Comparison of ENCODE assay signal across 18 mouse cellular contexts in the genomic region with DNA sequence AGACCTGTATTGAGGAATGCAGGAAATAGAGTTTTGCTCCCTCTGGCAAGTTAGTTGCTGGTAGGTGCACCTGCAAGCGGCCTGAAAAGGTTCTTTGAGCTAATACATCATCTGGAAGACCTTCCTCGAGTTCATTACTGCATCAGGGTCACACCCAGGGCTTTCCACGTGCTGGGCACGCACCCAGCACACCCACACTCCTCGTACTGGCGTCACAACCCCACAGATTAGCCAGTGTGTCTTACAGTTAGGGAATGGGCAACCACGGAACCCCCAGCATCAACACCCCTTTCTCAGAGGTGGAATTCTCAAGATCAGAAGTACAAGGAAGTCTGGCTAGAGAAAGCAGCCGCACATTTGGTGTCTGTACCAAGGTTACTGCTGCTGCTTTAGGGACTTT. TPM values are rescaled to one million over a fixed set of nuclear protein-coding genes. Genes with fewer than 3 reads are reported as not detected.
DNase-seq lines count a peak whose midpoint lies in the region; ATAC-seq and TF ChIP-seq lines count a peak whose summit lies in the region.
"Had no signal": no experiment of that assay in that cellular context is flagged by ENCODE, and none has a peak within 500 bp of the region (broad histone marks: within the 10 kb centered on the region; RNA-seq: fewer than 3 reads in every experiment).

No protein-coding gene starts in this region.

- no peak for TF ChIP-seq POLR2A in heart, adult 2 months (IDR thresholded peaks at IDR 0.05; ENCODE audit: insufficient read depth, low read depth, low read length)

- intact Hi-C loops in heart, adult 2 months (cut with DNase I) = loop anchor here (5.0 to 10.0 kb wide), 2 partner anchors 147 to 611 kb away; no protein-coding TSS in a partner anchor

- no peak for TF ChIP-seq CTCF in heart, adult 2 months (IDR thresholded peaks at IDR 0.05)

- no peak overlapping the region for H3K27ac ChIP-seq in heart, adult 2 months
- no peak overlapping the region for H3K27ac ChIP-seq in lung, embryonic 16.5 days (ENCODE audit: low read length)
- 0 out of 2 replicates have a peak overlapping the region, but pooled peaks have one; percentile 22 for H3K27ac ChIP-seq in intestine, embryonic 15.5 days
- H3K27ac ChIP-seq in stomach, embryonic 15.5 days = peak overlapping the region; percentile 60; the same call in 1 of the 2 replicates
- H3K27ac ChIP-seq: forebrain, embryonic 12.5 days; heart, embryonic 13.5 days; left cerebral cortex, adult 2 months; macrophage; neural tube, embryonic 15.5 days had no signal

- DNase-seq in heart, adult 11 months = peak; percentile 87
- no peak for DNase-seq in heart, adult 2 months
- no peak for DNase-seq in lung, postnatal 14 days
- DNase-seq in frontal cortex, postnatal 25 days (ENCODE audit: low spot score in 2 of 2) = no peak
- DNase-seq: adrenal gland, postnatal 25 days had no signal

- 0 out of 2 replicates have a peak, but pooled peaks have one; percentile 16 for ATAC-seq in lung, embryonic 16.5 days (ENCODE audit: low read depth)
- no peak for ATAC-seq in intestine, embryonic 15.5 days
- ATAC-seq in stomach, embryonic 15.5 days (ENCODE audit: insufficient read depth, low FRiP score, low read depth) = no peak
- ATAC-seq in monocyte, adult 5-6 weeks (replicated peaks; ENCODE audit: insufficient number of reproducible peaks, low FRiP score, low TSS enrichment, poor library complexity, severe bottlenecking) = no peak

- no peaks in the 10 kb centered on the region for H3K36me3 ChIP-seq in heart, adult 2 months (ENCODE audit: control insufficient read depth, insufficient read depth, low read length)
- H3K36me3 ChIP-seq in lung, embryonic 16.5 days (ENCODE audit: control insufficient read depth, insufficient read depth, low read length) = no peaks in the 10 kb centered on the region
- H3K36me3 ChIP-seq in intestine, embryonic 15.5 days = no peaks in the 10 kb centered on the region
- H3K36me3 ChIP-seq in stomach, embryonic 15.5 days = no peaks in the 10 kb centered on the region
- H3K36me3 ChIP-seq: forebrain, embryonic 12.5 days; neural tube, embryonic 15.5 days had no signal

- no peak overlapping the region for H3K4me2 ChIP-seq in lung, embryonic 16.5 days (ENCODE audit: low read depth, low read length)
- no peak overlapping the region for H3K4me2 ChIP-seq in intestine, embryonic 15.5 days (replicated peaks)
- H3K4me2 ChIP-seq in stomach, embryonic 15.5 days = no peak overlapping the region
- H3K4me2 ChIP-seq: forebrain, embryonic 12.5 days; lung, embryonic 14.5 days; neural tube, embryonic 15.5 days had no signal

- no peaks in the 10 kb centered on the region for H3K9me3 ChIP-seq in lung, embryonic 16.5 days (ENCODE audit: control insufficient read depth, low read length)
- H3K9me3 ChIP-seq in intestine, embryonic 15.5 days = no peaks in the 10 kb centered on the region
- H3K9me3 ChIP-seq in stomach, embryonic 15.5 days = no peaks in the 10 kb centered on the region
- H3K9me3 ChIP-seq: forebrain, embryonic 12.5 days; heart, embryonic 13.5 days; neural tube, embryonic 15.5 days had no signal

- H3K4me3 ChIP-seq in heart, adult 2 months = no peak overlapping the region
- no peak overlapping the region for H3K4me3 ChIP-seq in lung, embryonic 16.5 days (ENCODE audit: low read length)
- no peak overlapping the region for H3K4me3 ChIP-seq in intestine, embryonic 15.5 days (replicated peaks)
- H3K4me3 ChIP-seq in stomach, embryonic 15.5 days (replicated peaks) = no peak overlapping the region
- H3K4me3 ChIP-seq: forebrain, embryonic 12.5 days; heart, embryonic 13.5 days; left cerebral cortex, adult 2 months; neural tube, embryonic 15.5 days had no signal

- H3K27me3 ChIP-seq in heart, adult 2 months (ENCODE audit: control insufficient read depth, insufficient read depth, low read length) = no peaks in the 10 kb centered on the region
- no peaks in the 10 kb centered on the region for H3K27me3 ChIP-seq in lung, embryonic 16.5 days (ENCODE audit: control insufficient read depth, insufficient read depth, low read depth, low read length)
- no peaks in the 10 kb centered on the region for H3K27me3 ChIP-seq in intestine, embryonic 15.5 days (replicated peaks)
- H3K27me3 ChIP-seq in stomach, embryonic 15.5 days (replicated peaks) = no peaks in the 10 kb centered on the region
- H3K27me3 ChIP-seq: forebrain, embryonic 12.5 days; heart, embryonic 13.5 days; neural tube, embryonic 15.5 days had no signal

- H3K79me2 ChIP-seq in heart, adult 2 months (replicated peaks; ENCODE audit: control insufficient read depth, insufficient read depth, low read length) = no peaks in the 10 kb centered on the region

- no peak overlapping the region for H3K9ac ChIP-seq in heart, adult 2 months (ENCODE audit: low read depth, low read length)
- no peak overlapping the region for H3K9ac ChIP-seq in lung, embryonic 16.5 days (ENCODE audit: low read length)
- H3K9ac ChIP-seq in intestine, embryonic 15.5 days = no peak overlapping the region
- H3K9ac ChIP-seq in stomach, embryonic 15.5 days = no peak overlapping the region
- H3K9ac ChIP-seq: forebrain, embryonic 12.5 days; heart, embryonic 13.5 days; lung, embryonic 14.5 days; neural tube, embryonic 15.5 days had no signal

- no peaks in the 10 kb centered on the region for H3K4me1 ChIP-seq in heart, adult 2 months (ENCODE audit: control insufficient read depth, insufficient read depth, low read length)
- H3K4me1 ChIP-seq in lung, embryonic 16.5 days (replicated peaks; ENCODE audit: control insufficient read depth, insufficient read depth, low read length) = no peaks in the 10 kb centered on the region; the same call in 1 of the 2 replicates
- no peaks in the 10 kb centered on the region for H3K4me1 ChIP-seq in intestine, embryonic 15.5 days (replicated peaks)
- H3K4me1 ChIP-seq in stomach, embryonic 15.5 days = peaks cover 7% of the 10 kb centered on the region; the same call in 1 of the 2 replicates
- H3K4me1 ChIP-seq: forebrain, embryonic 12.5 days had no signal

- no peak for TF ChIP-seq EP300 in heart, adult 2 months (IDR thresholded peaks at IDR 0.05; ENCODE audit: insufficient read depth, low read depth, low read length)

- WGBS in heart, adult 2 months = 87% methylated on average over 8 of the region's 8 CpGs
- WGBS in lung, embryonic 16.5 days = 82% methylated on average over 8 of the region's 8 CpGs
- 76% methylated on average over 8 of the region's 8 CpGs for WGBS in intestine, embryonic 15.5 days
- 75% methylated on average over 8 of the region's 8 CpGs for WGBS in stomach, embryonic 15.5 days

RNA-seq across cellular contexts. Expression of gene Slc3a1, which starts 3.9 kb away (rescaled TPM):
- under 1 TPM; 0.16 to 0.23 TPM for total RNA-seq in heart, adult 2 months (2021)
- 0.16 TPM in 1 of 2 replicates, not detected in the other for polyA plus RNA-seq in heart, adult 2 months (2012; rRNA removed)
- 0.59 TPM in 1 of 2 replicates, not detected in the other for polyA plus RNA-seq in lung, embryonic 16.5 days (2015; fragmentation: Nextera tagmentation; extraction: Ambion mirVana)
- polyA plus RNA-seq in intestine, embryonic 15.5 days (2015; fragmentation: Nextera tagmentation; extraction: Ambion mirVana) = 25.5 and 36.8 TPM in 2 replicates
- polyA plus RNA-seq in stomach, embryonic 15.5 days (2015; fragmentation: Nextera tagmentation; extraction: Ambion mirVana) = 5.8 and 6.8 TPM in 2 replicates
- total RNA-seq in monocyte, adult 5-6 weeks (2017) = 0.78 TPM in 1 of 3 replicates, not detected in the others
- total RNA-seq: common myeloid progenitor, adult 5-6 weeks; gastrocnemius, adult 8-10 months; layer of hippocampus, postnatal 10 days had no signal
- polyA plus RNA-seq: macrophage had no signal

Comparison
In these comparisons a context has a peak if more than half of its experiments do, and no peak if none do; other contexts are left out.
1. H3K27ac ChIP-seq: peak in intestine, embryonic 15.5 days (single experiment) and stomach, embryonic 15.5 days (single experiment); none in heart, adult 2 months (single experiment) and lung, embryonic 16.5 days (single experiment).